Mouse (Mus musculus): ENCODE measurements around the gene Kat2b. TPM values are rescaled to one million over a fixed set of nuclear protein-coding genes. Genes with fewer than 3 reads are reported as not detected.

Kat2b gene
- polyA plus RNA-seq, 1 experiment = 8.5 TPM

GRCm38 (mm10) chr17:53619391-53619790 is 52.7 kb downstream of the Kat2b start:
- Histone ChIP-seq H3K27me3 (ENCODE audit: control insufficient read depth, insufficient read depth, low read length) (no peaks in the 10 kb centered on the region), H3K36me3 (ENCODE audit: control insufficient read depth, insufficient read depth, low read length) (peaks cover 4% of the 10 kb centered on the region), H3K27ac (ENCODE audit: insufficient read depth, low read depth, low read length) (no peak overlapping the region), H3K4me1 (ENCODE audit: control insufficient read depth, insufficient read depth, insufficient read length, low read length) (no peaks in the 10 kb centered on the region), H3K4me3 (ENCODE audit: low read depth, low read length) (no peak overlapping the region)
- TF ChIP-seq CTCF (IDR thresholded peaks at IDR 0.05; ENCODE audit: extremely low read depth, insufficient read length, insufficient replicate concordance, low read depth, low read length) (no peak), POLR2A (IDR thresholded peaks at IDR 0.05; ENCODE audit: low read depth, low read length) (no peak)

- H3K36me3 ChIP-seq (ENCODE audit: control insufficient read depth, insufficient read depth, low read length) = peaks cover 11% of the 10 kb centered on the region
- H3K27me3 ChIP-seq (ENCODE audit: control insufficient read depth, insufficient read depth, low read length) = no peaks in the 10 kb centered on the region
- no peaks in the 10 kb centered on the region for H3K4me1 ChIP-seq (ENCODE audit: control insufficient read depth, insufficient read depth, insufficient read length, low read length)
- no peak overlapping the region for H3K27ac ChIP-seq (ENCODE audit: insufficient read depth, low read depth, low read length)
- H3K4me3 ChIP-seq (ENCODE audit: low read depth, low read length) = no peak overlapping the region
- whole genome bisulfite sequencing = 74% methylated on average over 4 of the region's 4 CpGs
- TF ChIP-seq POLR2A (IDR thresholded peaks at IDR 0.05; ENCODE audit: low read depth, low read length) (no peak), CTCF (IDR thresholded peaks at IDR 0.05; ENCODE audit: extremely low read depth, insufficient read length, insufficient replicate concordance, low read depth, low read length) (no peak)
These were observed 54.0 kb downstream of the Kat2b start for GRCm38 (mm10) chr17:53620611-53621010.

- 65% methylated on average over 3 of the region's 3 CpGs for WGBS
- Histone ChIP-seq H3K36me3 (ENCODE audit: control insufficient read depth, insufficient read depth, low read length) (peaks cover 13% of the 10 kb centered on the region; the same call in 1 of the 2 replicates), H3K4me3 (ENCODE audit: low read depth, low read length) (no peak overlapping the region), H3K27ac (ENCODE audit: insufficient read depth, low read depth, low read length) (no peak overlapping the region), H3K4me1 (ENCODE audit: control insufficient read depth, insufficient read depth, insufficient read length, low read length) (no peaks in the 10 kb centered on the region), H3K27me3 (ENCODE audit: control insufficient read depth, insufficient read depth, low read length) (no peaks in the 10 kb centered on the region)
- no peak for TF ChIP-seq POLR2A (IDR thresholded peaks at IDR 0.05; ENCODE audit: low read depth, low read length)
- no peak for TF ChIP-seq CTCF (IDR thresholded peaks at IDR 0.05; ENCODE audit: extremely low read depth, insufficient read length, insufficient replicate concordance, low read depth, low read length)
These were observed 55.5 kb downstream of the Kat2b start for GRCm38 (mm10) chr17:53622125-53622524.

- Histone ChIP-seq H3K4me1 (ENCODE audit: control insufficient read depth, insufficient read depth, insufficient read length, low read length) (no peaks in the 10 kb centered on the region), H3K36me3 (ENCODE audit: control insufficient read depth, insufficient read depth, low read length) (peaks cover 13% of the 10 kb centered on the region; the same call in 1 of the 2 replicates), H3K27me3 (ENCODE audit: control insufficient read depth, insufficient read depth, low read length) (no peaks in the 10 kb centered on the region), H3K27ac (ENCODE audit: insufficient read depth, low read depth, low read length) (no peak overlapping the region), H3K4me3 (ENCODE audit: low read depth, low read length) (no peak overlapping the region)
- WGBS = 93% methylated on average over 9 of the region's 9 CpGs
- TF ChIP-seq CTCF (IDR thresholded peaks at IDR 0.05; ENCODE audit: extremely low read depth, insufficient read length, insufficient replicate concordance, low read depth, low read length) (no peak), POLR2A (IDR thresholded peaks at IDR 0.05; ENCODE audit: low read depth, low read length) (no peak)
These were observed 57.1 kb downstream of the Kat2b start for GRCm38 (mm10) chr17:53623762-53624161.

GRCm38 (mm10) chr17:53626160-53626559 is 59.5 kb downstream of the Kat2b start:
- Histone ChIP-seq H3K4me3 (ENCODE audit: low read depth, low read length) (no peak overlapping the region), H3K4me1 (ENCODE audit: control insufficient read depth, insufficient read depth, insufficient read length, low read length) (no peaks in the 10 kb centered on the region), H3K27ac (ENCODE audit: insufficient read depth, low read depth, low read length) (no peak overlapping the region), H3K36me3 (ENCODE audit: control insufficient read depth, insufficient read depth, low read length) (peaks cover 15% of the 10 kb centered on the region; the same call in 1 of the 2 replicates), H3K27me3 (ENCODE audit: control insufficient read depth, insufficient read depth, low read length) (no peaks in the 10 kb centered on the region)
- TF ChIP-seq POLR2A (IDR thresholded peaks at IDR 0.05; ENCODE audit: low read depth, low read length) = no peak
- TF ChIP-seq CTCF (IDR thresholded peaks at IDR 0.05; ENCODE audit: extremely low read depth, insufficient read length, insufficient replicate concordance, low read depth, low read length) = no peak
- WGBS = 88% methylated on average over 3 of the region's 3 CpGs

GRCm38 (mm10) chr17:53627497-53627896 is 60.8 kb downstream of the Kat2b start:
- WGBS = 47% methylated on average over 4 of the region's 4 CpGs
- Histone ChIP-seq H3K27ac (ENCODE audit: insufficient read depth, low read depth, low read length) (no peak overlapping the region), H3K36me3 (ENCODE audit: control insufficient read depth, insufficient read depth, low read length) (peaks cover 18% of the 10 kb centered on the region), H3K4me1 (ENCODE audit: control insufficient read depth, insufficient read depth, insufficient read length, low read length) (no peaks in the 10 kb centered on the region), H3K4me3 (ENCODE audit: low read depth, low read length) (no peak overlapping the region), H3K27me3 (ENCODE audit: control insufficient read depth, insufficient read depth, low read length) (no peaks in the 10 kb centered on the region)
- TF ChIP-seq CTCF (IDR thresholded peaks at IDR 0.05; ENCODE audit: extremely low read depth, insufficient read length, insufficient replicate concordance, low read depth, low read length) (no peak), POLR2A (IDR thresholded peaks at IDR 0.05; ENCODE audit: low read depth, low read length) (no peak)

- Histone ChIP-seq H3K27me3 (ENCODE audit: control insufficient read depth, insufficient read depth, low read length) (no peaks in the 10 kb centered on the region), H3K36me3 (ENCODE audit: control insufficient read depth, insufficient read depth, low read length) (peaks cover 20% of the 10 kb centered on the region), H3K4me3 (ENCODE audit: low read depth, low read length) (no peak overlapping the region), H3K4me1 (ENCODE audit: control insufficient read depth, insufficient read depth, insufficient read length, low read length) (no peaks in the 10 kb centered on the region), H3K27ac (ENCODE audit: insufficient read depth, low read depth, low read length) (no peak overlapping the region)
- TF ChIP-seq POLR2A (IDR thresholded peaks at IDR 0.05; ENCODE audit: low read depth, low read length) = no peak
- no peak for TF ChIP-seq CTCF (IDR thresholded peaks at IDR 0.05; ENCODE audit: extremely low read depth, insufficient read length, insufficient replicate concordance, low read depth, low read length)
- 27% methylated on average over 5 of the region's 5 CpGs for WGBS
These were observed 61.5 kb downstream of the Kat2b start for GRCm38 (mm10) chr17:53628131-53628530.

- Histone ChIP-seq H3K27ac (ENCODE audit: insufficient read depth, low read depth, low read length) (no peak overlapping the region), H3K4me3 (ENCODE audit: low read depth, low read length) (no peak overlapping the region), H3K27me3 (ENCODE audit: control insufficient read depth, insufficient read depth, low read length) (no peaks in the 10 kb centered on the region), H3K36me3 (ENCODE audit: control insufficient read depth, insufficient read depth, low read length) (peaks cover 24% of the 10 kb centered on the region), H3K4me1 (ENCODE audit: control insufficient read depth, insufficient read depth, insufficient read length, low read length) (no peaks in the 10 kb centered on the region)
- TF ChIP-seq POLR2A (IDR thresholded peaks at IDR 0.05; ENCODE audit: low read depth, low read length) = no peak
- no peak for TF ChIP-seq CTCF (IDR thresholded peaks at IDR 0.05; ENCODE audit: extremely low read depth, insufficient read length, insufficient replicate concordance, low read depth, low read length)
These were observed 64.7 kb downstream of the Kat2b start for GRCm38 (mm10) chr17:53631344-53631743.

Data from small intestine, adult 2 months (tissue).